Mouse (Mus musculus): ENCODE results near the gene Vav3. TPM values are rescaled to one million over a fixed set of nuclear protein-coding genes. Genes with fewer than 3 reads are reported as not detected.

Vav3 gene
- total and polyA plus RNA-seq, 3 experiments: 0.08 TPM; not detected in 2

DNA sequence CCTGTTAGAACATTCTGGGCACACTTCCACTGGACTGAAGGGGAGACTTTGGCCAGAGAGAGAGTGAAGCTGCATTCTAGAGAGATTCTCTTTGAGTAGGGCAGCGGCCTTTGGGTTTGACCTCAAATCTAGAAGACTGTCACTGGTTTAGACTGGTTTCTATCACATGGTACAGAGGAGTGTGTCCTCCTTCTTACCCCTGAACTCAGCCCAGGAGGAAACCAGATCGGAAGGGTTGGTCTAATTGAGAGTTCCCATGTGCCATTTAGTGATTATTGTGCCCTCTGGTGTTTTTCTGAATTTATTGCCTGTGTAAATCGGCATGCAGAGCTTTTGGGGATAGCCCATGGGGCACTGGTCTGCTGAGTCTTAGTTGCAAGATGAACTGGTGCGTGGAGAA lies 126.8 kb downstream of the Vav3 start:
- dilution Hi-C loops (cut with MboI; ENCODE audit: extremely low pct_ligation_motif_present, extremely low pct_unique_long_range_greater_than_20kb, low sequenced_read_pairs) (no loop called here), in situ Hi-C loops (cut with MboI; ENCODE audit: low pct_ligation_motif_present, low pct_unique_long_range_greater_than_20kb, low sequenced_read_pairs) (no loop called here)
- Histone ChIP-seq H3K79me2 (replicated peaks; ENCODE audit: control insufficient read depth, extremely low read depth, insufficient read depth, poor library complexity, severe bottlenecking) (no peaks in the 10 kb centered on the region), H3K27me3 (replicated peaks) (no peaks in the 10 kb centered on the region), H3K36me3 (replicated peaks in 1 of 2; ENCODE audit: control insufficient read depth in 1 of 2, insufficient read depth in 1 of 2, low read length in 1 of 2) (no peaks in the 10 kb centered on the region), H3K9ac (ENCODE audit: insufficient read depth, low read depth) (no peak overlapping the region), H3K4me1 (ENCODE audit: control insufficient read depth in 1 of 2, insufficient read depth in 2 of 2) (peaks cover 4 to 20% of the 10 kb centered on the region in 2 experiments; a peak in 3 of 4 replicates), H3K27ac (ENCODE audit: insufficient read depth, low read depth) (no peak overlapping the region), H3K4me3 (replicated peaks in 1 of 3; ENCODE audit: low read depth in 2 of 3, low read length in 2 of 3, poor library complexity in 1 of 3) (no peak overlapping the region), H3K9me3 (replicated peaks; ENCODE audit: low read length) (no peaks in the 10 kb centered on the region), H3K4me2 (ENCODE audit: insufficient read depth, low read depth, poor library complexity, severe bottlenecking) (no peak overlapping the region)
- TF ChIP-seq PAX5 (IDR thresholded peaks at IDR 0.05; ENCODE audit: low read length) (no peak), GABPA (IDR thresholded peaks at IDR 0.05; ENCODE audit: insufficient replicate concordance, low read depth, low read length) (no peak), IRF4 (IDR thresholded peaks at IDR 0.05; ENCODE audit: low read depth, low read length) (no peak), ZNF384 (IDR thresholded peaks at IDR 0.05; ENCODE audit: low read depth, low read length) (no peak), EP300 (IDR thresholded peaks at IDR 0.05; ENCODE audit: low read length) (no peak), HCFC1 (IDR thresholded peaks at IDR 0.05; ENCODE audit: low read depth, low read length) (no peak), MAX (IDR thresholded peaks at IDR 0.05; ENCODE audit: low read length) (no peak), RAD21 (IDR thresholded peaks at IDR 0.05; ENCODE audit: low read depth, low read length) (peak; percentile 9), ZC3H11A (IDR thresholded peaks at IDR 0.05; ENCODE audit: low read depth, low read length) (no peak), CTCF (conservative IDR thresholded peaks at IDR 0.05 in 1 of 2, IDR thresholded peaks at IDR 0.05 in 1 of 2; ENCODE audit: low read depth in 2 of 2, low read length in 2 of 2) (peak in 1 of 2 experiments; percentile 33; a peak in 2 of 4 replicates), CHD2 (IDR thresholded peaks at IDR 0.05; ENCODE audit: low read length) (no peak)
- no peak for DNase-seq (ENCODE audit: extremely low read depth)

GRCm38 (mm10) chr3:109469465-109469864 lies 129.0 kb downstream of the Vav3 start:
- no peak overlapping the region for H3K9ac ChIP-seq (ENCODE audit: insufficient read depth, low read depth)
- H3K4me3 ChIP-seq (replicated peaks in 1 of 3; ENCODE audit: low read depth in 2 of 3, low read length in 2 of 3, poor library complexity in 1 of 3): no peak overlapping the region
- no peak for DNase-seq (ENCODE audit: extremely low read depth)
- dilution Hi-C loops (cut with MboI; ENCODE audit: extremely low pct_ligation_motif_present, extremely low pct_unique_long_range_greater_than_20kb, low sequenced_read_pairs) (no loop called here), in situ Hi-C loops (cut with MboI; ENCODE audit: low pct_ligation_motif_present, low pct_unique_long_range_greater_than_20kb, low sequenced_read_pairs) (no loop called here)
- H3K4me1 ChIP-seq (ENCODE audit: control insufficient read depth in 1 of 2, insufficient read depth in 2 of 2): peaks cover 4 to 20% of the 10 kb centered on the region in 2 experiments; a peak in 3 of 4 replicates
- H3K4me2 ChIP-seq (ENCODE audit: insufficient read depth, low read depth, poor library complexity, severe bottlenecking): no peak overlapping the region
- H3K27ac ChIP-seq (ENCODE audit: insufficient read depth, low read depth): no peak overlapping the region
- no peaks in the 10 kb centered on the region for H3K9me3 ChIP-seq (replicated peaks; ENCODE audit: low read length)
- H3K79me2 ChIP-seq (replicated peaks; ENCODE audit: control insufficient read depth, extremely low read depth, insufficient read depth, poor library complexity, severe bottlenecking): no peaks in the 10 kb centered on the region
- no peaks in the 10 kb centered on the region for H3K27me3 ChIP-seq (replicated peaks)
- no peaks in the 10 kb centered on the region for H3K36me3 ChIP-seq (replicated peaks in 1 of 2; ENCODE audit: control insufficient read depth in 1 of 2, insufficient read depth in 1 of 2, low read length in 1 of 2)
- TF ChIP-seq TBP (conservative IDR thresholded peaks at IDR 0.05; ENCODE audit: low read depth, low read length): no peak
- TF ChIP-seq KAT2A (IDR thresholded peaks at IDR 0.05; ENCODE audit: insufficient replicate concordance, low read length): no peak
- no peak for TF ChIP-seq EP300 (IDR thresholded peaks at IDR 0.05; ENCODE audit: low read length)
- TF ChIP-seq IRF4 (IDR thresholded peaks at IDR 0.05; ENCODE audit: low read depth, low read length): no peak
- TF ChIP-seq MAX (IDR thresholded peaks at IDR 0.05; ENCODE audit: low read length): no peak
- TF ChIP-seq HCFC1 (IDR thresholded peaks at IDR 0.05; ENCODE audit: low read depth, low read length): no peak
- no peak for TF ChIP-seq USF2 (conservative IDR thresholded peaks at IDR 0.05; ENCODE audit: low read depth, low read length)
- no peak for TF ChIP-seq CTCF (conservative IDR thresholded peaks at IDR 0.05 in 1 of 2, IDR thresholded peaks at IDR 0.05 in 1 of 2; ENCODE audit: low read depth in 2 of 2, low read length in 2 of 2)
- TF ChIP-seq USF1 (IDR thresholded peaks at IDR 0.05; ENCODE audit: low read depth, low read length): no peak
- TF ChIP-seq BHLHE40 (IDR thresholded peaks at IDR 0.05; ENCODE audit: low read depth, low read length): no peak
- TF ChIP-seq SIN3A (IDR thresholded peaks at IDR 0.05; ENCODE audit: low read length): no peak
- TF ChIP-seq ZKSCAN1 (IDR thresholded peaks at IDR 0.05; ENCODE audit: borderline replicate concordance, low read depth, low read length): no peak
